Mouse (Mus musculus) testis, adult 2 months (tissue): ENCODE data around the gene Map3k11. TPM values are rescaled to one million over a fixed set of nuclear protein-coding genes. Genes with fewer than 3 reads are reported as not detected.
A peak's percentile ranks its signal among the peaks of the same experiment; 100 is the strongest.

Experiments used
- H3K27ac ChIP-seq: fragments of 200-500 bp; 2 replicates; pipeline ENCODE4 v1.5.1; 2012; ENCODE audit warnings: low read depth, low read length; ENCODE audit not compliant: control insufficient read depth, insufficient read depth
- H3K27me3 ChIP-seq: fragments of 200-500 bp; 2 replicates; pipeline ENCODE4 v1.6.1; 2012; ENCODE audit warnings: mild to moderate bottlenecking, low read length, moderate library complexity; ENCODE audit not compliant: control insufficient read depth, insufficient read depth
- H3K36me3 ChIP-seq: fragments of 200-500 bp; 2 replicates; pipeline ENCODE4 v1.6.1; 2012; ENCODE audit warnings: mild to moderate bottlenecking, low read length; ENCODE audit not compliant: control insufficient read depth, insufficient read depth
- H3K4me1 ChIP-seq: fragments of 200-500 bp; 2 replicates; pipeline ENCODE4 v1.6.1; 2012; ENCODE audit warnings: low read length; ENCODE audit not compliant: control insufficient read depth, insufficient read depth
- H3K4me3 ChIP-seq: fragments of 200-500 bp; 2 replicates; pipeline ENCODE4 v1.5.1; 2012; ENCODE audit warnings: low read depth, mild to moderate bottlenecking, low read length, moderate library complexity, mixed read lengths; ENCODE audit not compliant: control insufficient read depth
- CTCF ChIP-seq: fragments of 200-500 bp; IDR thresholded peaks from 2 replicates; pipeline ENCODE4 v1.5.1; 2012; ENCODE audit warnings: low read depth, mild to moderate bottlenecking, inconsistent platforms, low read length, moderate library complexity; ENCODE audit not compliant: control insufficient read depth, insufficient read depth, insufficient replicate concordance
- POLR2A ChIP-seq: fragments of 200-500 bp; IDR thresholded peaks from 2 replicates; pipeline ENCODE4 v1.6.1; 2012; ENCODE audit warnings: low read depth, mild to moderate bottlenecking, inconsistent platforms, low read length, moderate library complexity; ENCODE audit not compliant: control insufficient read depth
- polyA plus RNA-seq: library from polyadenylated mRNA; depleted of rRNA; stranded (reverse); fragments of >200 nt; gene quantifications from 2 replicates; pipeline ENCODE4 v1.2.3, GENCODE M21; 2012

Gene Map3k11
- polyA plus RNA-seq, 1 experiment, result 24.6 TPM

- Histone ChIP-seq H3K36me3 (peaks cover 3% of the 10 kb centered on the region; the same call in 1 of the 2 replicates), H3K4me3 (no peak overlapping the region), H3K27ac (no peak overlapping the region), H3K4me1 (peaks cover 18% of the 10 kb centered on the region), H3K27me3 (no peaks in the 10 kb centered on the region)
- TF ChIP-seq POLR2A (no peak), CTCF (no peak)
Observed at GRCm38 (mm10) chr19:5660942-5661751, 27.4 kb upstream of the Map3k11 start.

DNA sequence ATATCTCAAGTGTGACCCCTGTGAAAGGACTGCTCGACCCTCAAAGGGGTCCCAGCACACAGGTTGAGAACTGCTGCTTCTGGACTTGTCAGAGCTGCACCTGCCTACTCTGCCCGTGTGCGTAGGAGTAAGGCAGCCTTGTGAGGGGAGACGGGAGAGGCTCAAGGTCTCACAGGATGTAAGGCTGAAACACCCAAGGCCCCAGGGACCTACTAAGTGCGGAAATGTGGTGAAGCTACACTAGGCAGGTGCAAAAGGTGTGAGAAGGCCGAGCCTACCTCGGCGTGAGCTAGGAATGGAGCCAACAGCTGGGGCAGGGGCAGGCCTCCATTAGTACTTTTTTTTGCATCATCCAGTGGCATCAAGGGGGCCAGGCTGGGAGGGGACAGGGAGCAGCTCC lies 26.2 kb upstream of the Map3k11 start:
- H3K27me3 ChIP-seq, result no peaks in the 10 kb centered on the region
- no peak overlapping the region for H3K4me3 ChIP-seq
- peaks cover 3% of the 10 kb centered on the region; the same call in 1 of the 2 replicates for H3K36me3 ChIP-seq
- peaks cover 18% of the 10 kb centered on the region for H3K4me1 ChIP-seq
- no peak for TF ChIP-seq POLR2A
- TF ChIP-seq CTCF, result no peak
- no peak overlapping the region for H3K27ac ChIP-seq

DNA sequence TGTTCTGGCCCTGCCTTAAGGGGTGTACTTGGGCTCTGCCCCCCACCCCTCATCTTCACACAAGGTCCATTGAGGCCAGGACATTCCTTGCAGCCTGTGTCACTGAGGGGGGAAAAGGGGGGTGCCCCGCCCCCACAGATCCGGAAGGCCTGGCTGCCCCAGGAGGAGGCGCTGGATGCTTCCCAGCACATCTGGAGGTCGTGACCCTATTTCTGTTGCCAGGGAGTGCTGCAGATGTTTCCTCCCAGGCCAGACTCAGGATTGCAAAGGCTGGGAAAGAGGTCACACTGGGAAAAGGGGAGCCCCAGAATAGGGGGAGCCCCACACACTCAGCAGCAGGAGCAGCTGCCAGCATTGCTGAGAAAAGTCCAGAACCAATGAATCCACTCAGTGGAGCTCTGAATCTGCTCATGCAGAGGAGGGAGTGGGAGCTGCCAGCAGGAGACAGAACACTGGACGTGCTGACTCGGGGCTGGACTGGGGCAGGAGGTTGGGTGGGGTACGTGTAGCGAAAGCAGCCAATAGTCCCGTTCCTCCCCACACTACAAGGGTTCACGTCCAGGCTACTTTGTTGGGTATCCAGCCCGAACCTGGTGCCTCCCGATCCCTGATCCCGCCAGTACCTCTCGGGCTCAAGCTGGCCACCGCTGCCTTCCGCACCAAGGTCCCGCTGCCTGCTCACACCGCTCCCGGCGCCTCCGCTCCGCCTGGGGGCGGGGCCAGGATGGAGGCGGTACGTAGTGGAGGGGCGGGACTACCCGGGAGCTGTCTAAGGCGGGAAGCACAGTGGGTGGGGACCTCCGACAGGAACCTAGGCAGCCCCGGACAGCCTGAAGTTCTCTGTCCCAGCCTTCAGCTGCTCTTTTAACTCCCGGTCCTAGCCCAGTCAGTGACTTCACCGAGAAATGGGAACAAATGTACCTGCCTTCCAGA lies 25.3 kb upstream of the Map3k11 start, which contains the start of gene Sipa1:
TSS of gene Sipa1 (minus strand) at position 727 of the 933 bp plus-strand sequence.
- H3K36me3 ChIP-seq, result peaks cover 3% of the 10 kb centered on the region; the same call in 1 of the 2 replicates
- no peaks in the 10 kb centered on the region for H3K27me3 ChIP-seq
- H3K4me1 ChIP-seq, result peaks cover 18% of the 10 kb centered on the region
- H3K4me3 ChIP-seq, result peak within 1 kb of the TSS; percentile 77
- H3K27ac ChIP-seq, result peak within 1 kb of the TSS; percentile 76
- no peak for TF ChIP-seq CTCF
- peak; percentile 46 for TF ChIP-seq POLR2A

- H3K4me1 ChIP-seq, result peaks cover 13% of the 10 kb centered on the region
- no peak for TF ChIP-seq POLR2A
- TF ChIP-seq CTCF, result no peak
- no peak overlapping the region for H3K4me3 ChIP-seq
- H3K36me3 ChIP-seq, result peaks cover 3% of the 10 kb centered on the region; the same call in 1 of the 2 replicates
- no peaks in the 10 kb centered on the region for H3K27me3 ChIP-seq
- H3K27ac ChIP-seq, result no peak overlapping the region
Observed at GRCm38 (mm10) chr19:5664669-5665257, 23.8 kb upstream of the Map3k11 start.

DNA sequence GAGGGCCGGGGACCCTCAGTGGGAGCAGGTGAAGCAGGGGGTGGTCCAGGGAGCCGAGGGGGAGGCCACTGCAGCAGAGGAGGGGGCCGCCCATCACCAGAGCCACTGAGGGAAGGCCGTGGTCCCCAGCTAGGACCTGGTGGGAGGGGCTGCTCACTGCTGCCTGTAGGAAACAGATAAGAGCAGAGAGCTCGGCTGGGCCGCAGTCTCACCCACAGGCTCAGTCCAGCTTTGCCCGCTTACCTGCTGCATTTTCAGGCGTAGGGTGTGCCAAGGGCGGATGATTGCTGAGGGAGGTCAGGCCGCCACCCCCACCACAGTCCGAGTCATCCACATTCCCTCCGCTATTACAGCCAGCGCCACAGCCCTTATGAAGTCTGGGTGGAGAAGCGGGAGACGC lies 23.1 kb upstream of the Map3k11 start:
- Histone ChIP-seq H3K4me1 (peaks cover 13% of the 10 kb centered on the region), H3K36me3 (peaks cover 3% of the 10 kb centered on the region; the same call in 1 of the 2 replicates), H3K27me3 (no peaks in the 10 kb centered on the region), H3K4me3 (no peak overlapping the region), H3K27ac (no peak overlapping the region)
- TF ChIP-seq CTCF (no peak), POLR2A (no peak)

- no peak for TF ChIP-seq POLR2A
- TF ChIP-seq CTCF, result no peak
- H3K36me3 ChIP-seq, result peaks cover 3% of the 10 kb centered on the region; the same call in 1 of the 2 replicates
- no peaks in the 10 kb centered on the region for H3K27me3 ChIP-seq
- H3K4me3 ChIP-seq, result no peak overlapping the region
- H3K4me1 ChIP-seq, result peaks cover 10% of the 10 kb centered on the region
- H3K27ac ChIP-seq, result no peak overlapping the region
Observed at GRCm38 (mm10) chr19:5666386-5666785, 22.2 kb upstream of the Map3k11 start.
